Mouse (Mus musculus): ENCODE results near the gene Aen. TPM values are rescaled to one million over a fixed set of nuclear protein-coding genes. Genes with fewer than 3 reads are reported as not detected.

Gene Aen
- polyA plus RNA-seq (2015; fragmentation: Nextera tagmentation; extraction: Ambion mirVana): 27.4 and 28.1 TPM in 2 replicates

DNA sequence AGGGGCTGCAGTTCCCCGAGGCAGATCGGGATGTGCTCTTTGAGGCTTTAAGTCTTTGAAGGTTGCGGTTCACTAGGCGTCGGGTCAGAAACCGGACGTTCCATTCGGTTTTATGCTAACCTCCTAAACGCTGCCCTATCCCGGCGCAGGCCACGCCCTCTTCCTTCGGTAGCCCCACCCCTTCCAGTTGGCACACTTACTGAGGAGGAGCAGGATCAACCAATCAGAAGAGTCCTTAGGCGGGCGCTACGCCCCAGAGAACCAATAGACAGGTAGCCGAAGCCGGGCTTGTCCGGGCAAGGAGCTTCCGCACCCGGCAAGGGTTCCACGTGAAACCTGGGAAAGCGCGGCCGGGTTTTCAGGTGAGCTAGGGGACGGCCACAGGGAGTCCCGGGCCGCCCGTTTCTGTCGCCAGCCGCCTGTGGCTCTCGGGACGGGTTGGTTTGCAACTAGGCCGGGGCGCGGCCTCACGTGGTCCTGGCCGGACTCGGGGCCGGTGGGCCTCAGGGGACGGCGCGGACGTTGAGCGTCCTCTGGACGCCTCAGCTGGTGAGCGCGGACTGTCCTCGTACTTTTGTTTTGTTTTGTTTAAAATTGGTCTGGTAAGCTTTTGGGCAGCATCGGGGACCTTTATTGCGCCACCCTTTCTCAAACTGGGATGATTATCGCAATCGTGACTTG, at the start of gene Aen:
Aen (plus strand) TSS at position 202 of the 681 bp plus-strand sequence.
- Histone ChIP-seq H3K36me3 (peaks cover 17% of the 10 kb centered on the region), H3K4me2 (peak within 1 kb of the TSS; percentile 95), H3K4me3 (replicated peaks) (peak within 1 kb of the TSS; percentile 89), H3K9me3 (replicated peaks) (no peaks in the 10 kb centered on the region), H3K4me1 (replicated peaks) (peaks cover 45% of the 10 kb centered on the region), H3K9ac (peak within 1 kb of the TSS; percentile 85), H3K27me3 (no peaks in the 10 kb centered on the region), H3K27ac (peak within 1 kb of the TSS; percentile 50)
- 1% methylated on average over 53 of the region's 53 CpGs for WGBS (ENCODE audit: insufficient replicate concordance)
- DNase-seq (peak; percentile 99), ATAC-seq (ENCODE audit: low read depth) (peak; percentile 95)

DNA sequence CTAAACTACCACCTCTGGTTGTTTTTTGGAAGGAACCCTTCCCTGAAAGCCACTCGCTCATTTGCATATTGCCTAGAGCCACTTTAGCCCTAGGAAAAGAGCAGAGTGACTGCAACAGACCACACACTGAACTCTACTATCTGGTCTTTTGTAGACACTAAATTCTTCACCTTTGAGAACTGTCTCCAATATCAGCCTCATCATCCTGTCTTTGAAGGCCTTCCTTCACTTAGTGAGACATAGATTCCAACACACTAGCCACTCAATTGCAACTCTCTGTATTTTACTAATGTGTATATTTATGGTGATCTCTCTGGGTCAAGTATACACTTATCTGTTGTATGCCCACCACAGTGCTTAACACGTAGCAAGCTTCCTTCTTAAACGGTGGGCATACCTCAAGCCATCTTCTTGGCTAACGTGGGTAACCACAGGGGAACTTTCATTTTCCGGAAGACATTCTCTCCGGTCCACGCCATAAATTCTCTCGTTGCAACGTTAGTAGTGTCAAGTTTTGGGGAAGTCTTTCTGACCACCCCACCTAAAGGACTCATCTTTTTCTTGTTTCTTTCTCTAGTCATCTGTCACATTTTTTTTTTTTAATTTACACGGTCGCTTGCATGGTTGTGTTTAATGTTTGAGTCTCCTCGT, 49.5 kb upstream of the Aen start:
- peaks cover 29% of the 10 kb centered on the region for H3K36me3 ChIP-seq
- peak overlapping the region; percentile 77 for H3K27ac ChIP-seq
- no peak for DNase-seq
- H3K4me2 ChIP-seq: peak overlapping the region; percentile 73
- ATAC-seq (ENCODE audit: low read depth): no peak
- peak overlapping the region; percentile 90 for H3K4me3 ChIP-seq (replicated peaks)
- H3K27me3 ChIP-seq: no peaks in the 10 kb centered on the region
- H3K9me3 ChIP-seq (replicated peaks): no peaks in the 10 kb centered on the region
- peak overlapping the region; percentile 85 for H3K9ac ChIP-seq
- H3K4me1 ChIP-seq (replicated peaks): peaks cover 20% of the 10 kb centered on the region
- WGBS (ENCODE audit: insufficient replicate concordance): 15% methylated on average over 12 of the region's 12 CpGs

GRCm38 (mm10) chr7:78846737-78847434, 48.8 kb upstream of the Aen start, which contains the start of gene Det1:
Det1 (minus strand) TSS chr7:78847263.
- Histone ChIP-seq H3K4me2 (peak within 1 kb of the TSS; percentile 73), H3K9me3 (replicated peaks) (no peaks in the 10 kb centered on the region), H3K4me1 (replicated peaks) (peaks cover 20% of the 10 kb centered on the region), H3K27me3 (no peaks in the 10 kb centered on the region), H3K4me3 (replicated peaks) (peak within 1 kb of the TSS; percentile 90), H3K36me3 (peaks cover 23% of the 10 kb centered on the region), H3K27ac (peak within 1 kb of the TSS; percentile 77), H3K9ac (peak within 1 kb of the TSS; percentile 85)
- ATAC-seq (ENCODE audit: low read depth): peak; percentile 87
- WGBS (ENCODE audit: insufficient replicate concordance): under 1% methylated on average over 53 of the region's 54 CpGs
- peak; percentile 84 for DNase-seq

GRCm38 (mm10) chr7:78854051-78854450, 41.6 kb upstream of the Aen start:
- Histone ChIP-seq H3K27me3 (no peaks in the 10 kb centered on the region), H3K4me1 (replicated peaks) (peaks cover 12% of the 10 kb centered on the region), H3K9me3 (replicated peaks) (no peaks in the 10 kb centered on the region), H3K4me3 (replicated peaks) (no peak overlapping the region), H3K36me3 (no peaks in the 10 kb centered on the region), H3K9ac (no peak overlapping the region), H3K4me2 (no peak overlapping the region), H3K27ac (no peak overlapping the region)
- ATAC-seq (ENCODE audit: low read depth) (no peak), DNase-seq (no peak)
- WGBS (ENCODE audit: insufficient replicate concordance): 41% methylated on average over 4 of the region's 4 CpGs

- DNase-seq: peak; percentile 48
- ATAC-seq (ENCODE audit: low read depth): peak; percentile 48; the same call in 1 of the 2 replicates
- WGBS (ENCODE audit: insufficient replicate concordance): 55% methylated on average over 5 of the region's 5 CpGs
These were observed 40.5 kb upstream of the Aen start for GRCm38 (mm10) chr7:78855044-78855655.

DNA sequence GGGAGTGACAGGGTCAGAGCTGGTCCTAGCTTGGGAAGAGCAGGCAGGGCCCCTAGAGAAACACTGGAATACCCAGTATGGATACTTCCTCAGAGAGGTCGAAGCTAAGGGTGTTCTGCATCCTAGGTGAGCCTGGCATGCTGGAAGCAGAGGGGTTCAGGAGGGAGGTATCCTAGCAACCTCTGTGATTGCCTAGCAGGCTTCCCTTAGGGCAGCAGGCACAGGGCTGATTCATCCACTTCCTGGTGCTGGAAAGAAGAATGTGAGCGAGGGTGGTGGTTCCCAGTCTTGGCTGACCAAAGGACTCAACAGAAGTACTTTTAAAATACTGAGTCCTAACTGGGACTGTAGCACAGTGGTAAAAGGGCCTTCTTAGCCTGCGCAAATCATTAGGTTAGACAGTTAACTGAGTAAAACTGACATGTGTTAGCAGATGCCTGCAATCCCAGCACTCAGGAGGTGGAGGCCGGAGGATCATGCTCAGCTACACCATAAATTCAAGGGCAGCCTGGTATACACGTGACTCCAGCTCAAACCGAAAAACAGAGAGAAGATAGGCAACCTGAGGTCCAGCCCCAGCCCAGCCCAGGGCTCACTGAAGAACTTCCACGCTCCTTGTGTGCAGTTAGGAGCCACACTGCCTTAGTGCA, 31.7 kb upstream of the Aen start:
- H3K4me1 ChIP-seq (replicated peaks): peaks cover 21% of the 10 kb centered on the region
- H3K27ac ChIP-seq: no peak overlapping the region
- H3K9ac ChIP-seq: no peak overlapping the region
- 0 out of 2 replicates have a peak, but pooled peaks have one; percentile 20 for ATAC-seq (ENCODE audit: low read depth)
- no peak for DNase-seq
- no peaks in the 10 kb centered on the region for H3K36me3 ChIP-seq
- no peak overlapping the region for H3K4me3 ChIP-seq (replicated peaks)
- WGBS (ENCODE audit: insufficient replicate concordance): 47% methylated on average over 7 of the region's 7 CpGs
- H3K9me3 ChIP-seq (replicated peaks): no peaks in the 10 kb centered on the region
- H3K4me2 ChIP-seq: no peak overlapping the region
- H3K27me3 ChIP-seq: no peaks in the 10 kb centered on the region

More at GRCm38 (mm10) chr7:78855044-78855655, 40.5 kb upstream of the Aen start:
- Histone ChIP-seq H3K4me3 (replicated peaks) (no peak overlapping the region), H3K27ac (no peak overlapping the region), H3K27me3 (no peaks in the 10 kb centered on the region), H3K9me3 (replicated peaks) (no peaks in the 10 kb centered on the region), H3K4me1 (replicated peaks) (peaks cover 12% of the 10 kb centered on the region), H3K4me2 (no peak overlapping the region), H3K9ac (no peak overlapping the region), H3K36me3 (no peaks in the 10 kb centered on the region)

- no peak overlapping the region for H3K4me2 ChIP-seq
- no peak overlapping the region for H3K27ac ChIP-seq
- 15% methylated on average over 4 of the region's 4 CpGs for WGBS (ENCODE audit: insufficient replicate concordance)
These were observed 31.2 kb upstream of the Aen start for GRCm38 (mm10) chr7:78864446-78864802.

DNA sequence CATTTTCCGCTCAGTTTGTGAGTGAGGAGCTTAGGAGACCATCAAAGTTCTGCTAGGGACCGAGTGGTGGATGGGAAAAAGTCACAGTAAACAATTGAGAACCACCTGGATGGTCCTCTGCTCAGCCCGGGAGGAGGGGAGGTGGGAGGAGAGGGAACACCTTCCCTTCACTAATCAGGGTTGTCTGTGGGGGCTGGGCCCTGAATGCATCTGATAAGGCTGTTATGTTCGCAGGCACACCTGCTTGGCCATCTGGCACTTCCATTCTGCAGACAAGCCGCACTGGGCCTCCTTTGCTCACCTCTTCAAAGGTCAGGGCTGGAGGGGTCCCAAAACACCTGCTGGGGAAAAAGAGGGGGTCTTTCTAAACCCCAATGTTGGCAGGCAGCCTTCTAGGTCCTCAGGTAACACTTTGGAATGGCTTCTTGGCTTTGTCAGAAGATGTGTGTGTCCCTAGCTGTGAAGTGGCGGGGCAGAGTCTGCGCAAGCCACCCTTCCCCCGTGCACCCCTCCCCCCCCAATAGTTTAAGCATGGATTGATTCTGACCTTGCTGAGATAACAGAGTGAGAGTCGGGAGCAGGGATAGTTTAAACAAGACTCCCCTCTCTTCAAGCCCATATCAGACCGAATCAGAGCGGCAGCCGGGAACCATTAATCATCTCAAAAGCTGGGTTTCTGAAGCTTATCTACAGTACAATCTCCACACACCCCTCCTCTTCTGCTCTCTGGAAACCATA, 30.3 kb upstream of the Aen start:
- DNase-seq: no peak
- Histone ChIP-seq H3K27ac (no peak overlapping the region), H3K4me3 (replicated peaks) (no peak overlapping the region), H3K27me3 (no peaks in the 10 kb centered on the region), H3K4me1 (replicated peaks) (peaks cover 21% of the 10 kb centered on the region), H3K9ac (no peak overlapping the region), H3K9me3 (replicated peaks) (no peaks in the 10 kb centered on the region), H3K36me3 (no peaks in the 10 kb centered on the region), H3K4me2 (no peak overlapping the region)
- ATAC-seq (ENCODE audit: low read depth): no peak
- WGBS (ENCODE audit: insufficient replicate concordance): 48% methylated on average over 12 of the region's 12 CpGs

More at GRCm38 (mm10) chr7:78864446-78864802, 31.2 kb upstream of the Aen start:
- H3K4me1 ChIP-seq (replicated peaks): peaks cover 21% of the 10 kb centered on the region
- H3K4me3 ChIP-seq (replicated peaks): no peak overlapping the region
- no peaks in the 10 kb centered on the region for H3K27me3 ChIP-seq
- H3K36me3 ChIP-seq: no peaks in the 10 kb centered on the region
- ATAC-seq (ENCODE audit: low read depth) (0 out of 2 replicates have a peak, but pooled peaks have one; percentile 15), DNase-seq (no peak)
- H3K9ac ChIP-seq: no peak overlapping the region
- H3K9me3 ChIP-seq (replicated peaks): no peaks in the 10 kb centered on the region

DNA sequence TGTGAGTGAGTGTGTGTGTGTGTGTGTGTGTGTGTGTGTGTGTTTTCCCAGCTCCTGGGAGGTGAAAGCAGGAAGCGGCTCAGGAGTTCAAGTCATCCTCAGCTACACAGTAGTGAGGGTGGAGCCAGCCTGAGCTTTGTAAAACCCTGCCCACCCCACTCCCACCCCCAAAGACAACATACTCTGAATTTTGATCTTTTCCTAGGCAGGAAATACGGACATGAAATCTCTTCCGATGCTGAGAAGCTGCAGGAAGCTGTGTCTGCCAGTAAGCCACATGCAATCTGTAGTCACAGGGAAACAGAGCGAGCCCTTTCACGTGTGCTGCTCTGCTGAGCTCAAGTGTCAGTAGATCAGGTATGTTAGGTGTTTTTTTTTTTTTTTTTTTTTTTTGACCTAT, 26.9 kb upstream of the Aen start:
- no peaks in the 10 kb centered on the region for H3K27me3 ChIP-seq
- no peak overlapping the region for H3K4me2 ChIP-seq
- DNase-seq: no peak
- WGBS (ENCODE audit: insufficient replicate concordance): 48% methylated on average over 5 of the region's 5 CpGs
- H3K9ac ChIP-seq: no peak overlapping the region
- no peak overlapping the region for H3K27ac ChIP-seq
- no peaks in the 10 kb centered on the region for H3K9me3 ChIP-seq (replicated peaks)
- no peaks in the 10 kb centered on the region for H3K36me3 ChIP-seq
- H3K4me3 ChIP-seq (replicated peaks): no peak overlapping the region
- peaks cover 21% of the 10 kb centered on the region for H3K4me1 ChIP-seq (replicated peaks)
- ATAC-seq (ENCODE audit: low read depth): no peak

DNA sequence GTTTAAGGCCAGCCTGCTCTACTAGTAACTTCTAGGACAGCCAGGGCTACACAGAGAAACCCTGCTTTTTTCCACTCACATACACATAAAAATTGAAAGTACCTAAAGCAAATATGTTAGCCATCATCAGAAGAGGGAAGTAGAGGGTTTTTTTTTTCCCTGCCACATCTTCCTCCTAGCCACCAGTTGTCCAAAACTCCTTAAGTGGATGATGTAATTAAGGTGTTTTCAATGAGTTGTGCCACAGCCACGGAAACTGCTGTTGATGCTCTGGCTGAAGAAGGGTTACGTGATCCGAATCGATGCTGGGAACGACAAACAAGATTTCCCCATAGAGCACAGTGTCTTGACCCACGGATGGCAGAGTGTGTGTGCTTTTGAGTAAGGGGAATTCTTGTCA, 23.3 kb upstream of the Aen start:
- Histone ChIP-seq H3K4me3 (replicated peaks) (no peak overlapping the region), H3K27me3 (peaks cover 3% of the 10 kb centered on the region; the same call in 1 of the 2 replicates), H3K36me3 (no peaks in the 10 kb centered on the region), H3K9ac (no peak overlapping the region), H3K27ac (no peak overlapping the region), H3K4me1 (replicated peaks) (no peaks in the 10 kb centered on the region), H3K4me2 (no peak overlapping the region), H3K9me3 (replicated peaks) (no peaks in the 10 kb centered on the region)
- 63% methylated on average over 6 of the region's 6 CpGs for WGBS (ENCODE audit: insufficient replicate concordance)
- no peak for DNase-seq
- ATAC-seq (ENCODE audit: low read depth): no peak
